Mouse (Mus musculus) intestine, embryonic 14.5 days (tissue): ENCODE results near the gene Ddx1. TPM values are rescaled to one million over a fixed set of nuclear protein-coding genes. Genes with fewer than 3 reads are reported as not detected.

Source experiments
- polyA plus RNA-seq: library from polyadenylated mRNA; unstranded; fragments of >200 nt; fragmentation: Nextera tagmentation; extraction: Ambion mirVana; gene quantifications from 2 replicates; pipeline ENCODE4 v1.2.1, GENCODE M21; 2014

Ddx1 gene
- polyA plus RNA-seq, 1 experiment from 2014 or later, result 149 TPM

Other genes with a start within 250 kb of the Ddx1 start
- gene Nbas, start 19.9 kb upstream of the Ddx1 start, polyA plus RNA-seq, result 23.6 and 25.7 TPM in 2 replicates